Mouse (Mus musculus) MEL (cell line): ENCODE measurements around the gene Dennd4c.

Experiments used
- CTCF ChIP-seq, 3 experiments: IDR thresholded peaks in 2 of 3; conservative IDR thresholded peaks in 1 of 3; 2 replicates each; pipeline ENCODE4 v1.5.1; 2011 to 2012; ENCODE audit warnings: low read length in 3 of 3, low read depth in 2 of 3, mild to moderate bottlenecking in 2 of 3, improper control_type of control experiment in 1 of 3, inconsistent platforms in 1 of 3, mixed read lengths in 1 of 3, moderate library complexity in 1 of 3; ENCODE audit not compliant: control insufficient read depth in 1 of 3, insufficient read depth in 1 of 3, poor library complexity in 1 of 3, severe bottlenecking in 1 of 3
- EP300 ChIP-seq, 2 experiments: IDR thresholded peaks; 2 replicates each; pipeline ENCODE4 v1.6.1; 2011; ENCODE audit warnings: improper control_type of control experiment in 2 of 2, low read length in 2 of 2, low read depth in 1 of 2, mild to moderate bottlenecking in 1 of 2
- MAFK ChIP-seq: IDR thresholded peaks from 2 replicates; pipeline ENCODE4 v1.6.1; 2011; ENCODE audit warnings: low read depth, mild to moderate bottlenecking, low read length, improper control_type of control experiment, borderline replicate concordance
- MAX ChIP-seq: IDR thresholded peaks from 2 replicates; pipeline ENCODE4 v1.6.1; 2011; ENCODE audit warnings: low read length, improper control_type of control experiment
- MAZ ChIP-seq: IDR thresholded peaks from 2 replicates; pipeline ENCODE4 v1.6.1; 2012; ENCODE audit warnings: low read depth, mild to moderate bottlenecking, inconsistent platforms, low read length, improper control_type of control experiment
- MXI1 ChIP-seq: IDR thresholded peaks from 2 replicates; pipeline ENCODE4 v1.6.1; 2011; ENCODE audit warnings: mild to moderate bottlenecking, low read depth, low read length, improper control_type of control experiment
- NRF1 ChIP-seq: IDR thresholded peaks from 2 replicates; pipeline ENCODE4 v1.6.1; 2014; ENCODE audit warnings: low read depth, mild to moderate bottlenecking, inconsistent platforms, low read length, improper control_type of control experiment, moderate library complexity; ENCODE audit not compliant: poor library complexity, insufficient read depth, severe bottlenecking
- POLR2A ChIP-seq, 2 experiments: IDR thresholded peaks; 2 replicates each; pipeline ENCODE4 v1.6.1; 2011 to 2012; ENCODE audit warnings: low read length in 2 of 2, mild to moderate bottlenecking in 2 of 2, control low read depth in 1 of 2, improper control_type of control experiment in 1 of 2, low read depth in 1 of 2, moderate library complexity in 1 of 2; ENCODE audit not compliant: control insufficient read depth in 1 of 2, insufficient read depth in 1 of 2, poor library complexity in 1 of 2
- SMC3 ChIP-seq: IDR thresholded peaks from 2 replicates; pipeline ENCODE4 v1.6.1; 2011; ENCODE audit warnings: low read depth, low read length, improper control_type of control experiment
- TBP ChIP-seq: IDR thresholded peaks from 2 replicates; pipeline ENCODE4 v1.8.0; 2011; ENCODE audit warnings: low read depth, low read length, improper control_type of control experiment
- ZNF384 ChIP-seq: IDR thresholded peaks from 2 replicates; pipeline ENCODE4 v1.6.1; 2012; ENCODE audit warnings: low read depth, mild to moderate bottlenecking, inconsistent platforms, low read length, improper control_type of control experiment

- TF ChIP-seq CTCF (IDR thresholded peaks at IDR 0.05 in 2 of 3, conservative IDR thresholded peaks at IDR 0.05 in 1 of 3; ENCODE audit: control insufficient read depth in 1 of 3, insufficient read depth in 1 of 3, low read depth in 2 of 3, low read length in 3 of 3, poor library complexity in 1 of 3, severe bottlenecking in 1 of 3) (peak; percentile 51 to 86 (median 75)), POLR2A (IDR thresholded peaks at IDR 0.05; ENCODE audit: control insufficient read depth in 1 of 2, insufficient read depth in 1 of 2, low read depth in 1 of 2, low read length in 2 of 2, poor library complexity in 1 of 2) (no peak), EP300 (IDR thresholded peaks at IDR 0.05; ENCODE audit: low read depth in 1 of 2, low read length in 2 of 2) (no peak), MAFK (no peak), TBP (no peak), ZNF384 (no peak), NRF1 (no peak), MAX (no peak), MXI1 (no peak), SMC3 (peak; percentile 44; the same call in 1 of the 2 replicates), MAZ (no peak)
Measured at GRCm38 (mm10) chr4:86823169-86823568, 74.8 kb downstream of the Dennd4c start.
